Mouse (Mus musculus) lung, embryonic 16.5 days (tissue): Measurements from ENCODE around the gene Hist3h2a. TPM values are rescaled to one million over a fixed set of nuclear protein-coding genes. Genes with fewer than 3 reads are reported as not detected.

Experiments
- ATAC-seq: fragments of 200-750 bp; cut with Nextera tagmentation; 2 replicates; pipeline ENCODE4 v1.8.0; 2017; ENCODE audit warnings: low read depth, mild to moderate bottlenecking, moderate library complexity
- H3K27ac ChIP-seq: fragments of 300-500 bp; sonication (generic); 2 replicates; pipeline ENCODE4 v1.5.1; 2014; ENCODE audit warnings: mild to moderate bottlenecking, control low read depth, low read length
- H3K27me3 ChIP-seq: fragments of 300-500 bp; sonication (generic); 2 replicates; pipeline ENCODE4 v1.6.1; 2014; ENCODE audit warnings: low read depth, low read length, mixed read lengths; ENCODE audit not compliant: control insufficient read depth, insufficient read depth
- H3K36me3 ChIP-seq: fragments of 300-500 bp; sonication (generic); 2 replicates; pipeline ENCODE4 v1.6.1; 2014; ENCODE audit warnings: low read length; ENCODE audit not compliant: control insufficient read depth, insufficient read depth
- H3K4me1 ChIP-seq: fragments of 300-500 bp; sonication (generic); replicated peaks from 2 replicates; pipeline ENCODE4 v1.6.1; 2014; ENCODE audit warnings: low read length, mixed read lengths; ENCODE audit not compliant: control insufficient read depth, insufficient read depth
- H3K4me2 ChIP-seq: fragments of 300-500 bp; sonication (generic); 2 replicates; pipeline ENCODE4 v1.6.1; 2014; ENCODE audit warnings: low read depth, low read length, control low read depth
- H3K4me3 ChIP-seq: fragments of 300-500 bp; sonication (generic); 2 replicates; pipeline ENCODE4 v1.5.1; 2014; ENCODE audit warnings: mild to moderate bottlenecking, low read length, control low read depth
- H3K9ac ChIP-seq: fragments of 300-500 bp; sonication (generic); 2 replicates; pipeline ENCODE4 v1.6.1; 2014; ENCODE audit warnings: low read length, control low read depth
- H3K9me3 ChIP-seq: fragments of 300-500 bp; sonication (generic); 2 replicates; pipeline ENCODE4 v1.6.1; 2016; ENCODE audit warnings: low read length; ENCODE audit not compliant: control insufficient read depth
- WGBS: fragments of 180-500 bp; shearing (Covaris S2); extraction: QIAGEN DNeasy Blood & Tissue Kit; methylation state at CpG from one replicate; pipeline ENCODE4 v1.1.7; 2014; 5-methylcytosine and 5-hydroxymethylcytosine counted together
- polyA plus RNA-seq: library from polyadenylated mRNA; unstranded; fragments of >200 nt; fragmentation: Nextera tagmentation; extraction: Ambion mirVana; gene quantifications from 2 replicates; pipeline ENCODE4 v1.2.1, GENCODE M21; 2015

Gene Hist3h2a
- polyA plus RNA-seq = 21.8 and 23.3 TPM in 2 replicates

GRCm38 (mm10) chr11:58954420-58955142 lies at the start of gene Hist3h2a, which contains the start of gene Trim17:
Gene Hist3h2a, plus strand, starts transcription at chr11:58954685.
Gene Trim17, plus strand, starts transcription at chr11:58954685.
- Histone ChIP-seq H3K4me2 (peak within 1 kb of the TSS; percentile 90), H3K9me3 (no peaks in the 10 kb centered on the region), H3K9ac (peak within 1 kb of the TSS; percentile 95), H3K36me3 (0 out of 2 replicates have a peak, but pooled peaks cover 2% of the 10 kb centered on the region), H3K4me3 (peak within 1 kb of the TSS; percentile 85), H3K27ac (peak within 1 kb of the TSS; percentile 99), H3K27me3 (peaks cover 12% of the 10 kb centered on the region), H3K4me1 (peaks cover 23% of the 10 kb centered on the region)
- under 1% methylated on average over 49 of the region's 49 CpGs for WGBS
- ATAC-seq = peak; percentile 95

DNA sequence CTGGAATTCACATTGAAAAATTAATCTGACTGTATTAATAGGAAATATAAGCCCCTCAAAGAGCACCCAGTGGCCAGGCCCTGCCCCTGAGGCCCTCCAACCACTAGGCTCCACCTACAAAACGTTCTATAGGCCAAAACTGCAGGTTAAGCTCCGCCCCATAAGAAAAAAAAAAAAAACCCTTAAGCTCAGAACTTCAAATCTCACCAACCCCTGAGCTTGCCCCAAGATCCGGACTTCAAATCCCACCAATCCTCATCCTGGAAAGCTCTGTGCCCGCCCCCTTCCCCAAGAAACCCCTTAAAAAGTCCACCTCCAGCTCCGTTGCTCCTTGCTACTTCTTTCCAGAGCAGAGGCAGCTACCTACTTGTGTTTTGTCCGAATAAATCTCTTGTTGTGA lies 49.6 kb upstream of the Hist3h2a start:
- Histone ChIP-seq H3K36me3 (peaks cover 7% of the 10 kb centered on the region; the same call in 1 of the 2 replicates), H3K4me3 (no peak overlapping the region)

DNA sequence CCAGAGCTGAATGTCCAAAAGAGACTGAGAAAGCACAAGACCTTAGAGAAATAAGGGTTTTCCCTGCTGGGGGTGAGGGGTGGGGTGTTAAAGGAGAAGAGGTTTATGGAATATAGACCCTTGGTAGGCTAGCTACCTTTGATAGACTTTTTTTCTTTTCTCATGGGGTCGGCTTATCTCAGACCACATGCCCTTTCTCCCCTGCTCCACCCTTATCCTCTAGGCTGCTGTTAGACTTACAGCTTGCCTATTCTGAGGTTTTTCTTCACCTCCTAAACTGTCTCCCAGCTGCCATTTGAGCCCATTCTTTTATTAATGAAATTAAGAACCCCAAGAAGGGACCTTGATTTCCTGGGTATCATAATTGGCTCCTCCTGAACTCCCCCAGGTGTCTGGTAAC lies 40.7 kb upstream of the Hist3h2a start:
- Histone ChIP-seq H3K9me3 (no peaks in the 10 kb centered on the region), H3K4me3 (no peak overlapping the region), H3K9ac (no peak overlapping the region), H3K27ac (no peak overlapping the region), H3K4me2 (no peak overlapping the region), H3K4me1 (0 out of 2 replicates have a peak, but pooled peaks cover 3% of the 10 kb centered on the region), H3K27me3 (no peaks in the 10 kb centered on the region; the same call in 1 of the 2 replicates), H3K36me3 (no peaks in the 10 kb centered on the region)
- 92% methylated on average over 1 of the region's 1 CpGs for WGBS
- no peak for ATAC-seq

More for the DNA sequence above, 49.6 kb upstream of the Hist3h2a start:
- Histone ChIP-seq H3K27me3 (no peaks in the 10 kb centered on the region), H3K27ac (no peak overlapping the region), H3K9me3 (no peaks in the 10 kb centered on the region), H3K9ac (no peak overlapping the region), H3K4me2 (peak overlapping the region; percentile 56; the same call in 1 of the 2 replicates), H3K4me1 (peaks cover 11% of the 10 kb centered on the region)
- 44% methylated on average over 6 of the region's 6 CpGs for WGBS
- ATAC-seq = peak; percentile 18; the same call in 1 of the 2 replicates

GRCm38 (mm10) chr11:58914461-58915028 lies 39.9 kb upstream of the Hist3h2a start:
- Histone ChIP-seq H3K36me3 (no peaks in the 10 kb centered on the region), H3K4me3 (peak overlapping the region; percentile 43), H3K27ac (no peak overlapping the region), H3K4me1 (0 out of 2 replicates have a peak, but pooled peaks cover 3% of the 10 kb centered on the region), H3K27me3 (no peaks in the 10 kb centered on the region; the same call in 1 of the 2 replicates), H3K4me2 (peak overlapping the region; percentile 59), H3K9me3 (no peaks in the 10 kb centered on the region), H3K9ac (peak overlapping the region; percentile 66)
- 9% methylated on average over 17 of the region's 17 CpGs for WGBS
- ATAC-seq = peak; percentile 48; the same call in 1 of the 2 replicates

DNA sequence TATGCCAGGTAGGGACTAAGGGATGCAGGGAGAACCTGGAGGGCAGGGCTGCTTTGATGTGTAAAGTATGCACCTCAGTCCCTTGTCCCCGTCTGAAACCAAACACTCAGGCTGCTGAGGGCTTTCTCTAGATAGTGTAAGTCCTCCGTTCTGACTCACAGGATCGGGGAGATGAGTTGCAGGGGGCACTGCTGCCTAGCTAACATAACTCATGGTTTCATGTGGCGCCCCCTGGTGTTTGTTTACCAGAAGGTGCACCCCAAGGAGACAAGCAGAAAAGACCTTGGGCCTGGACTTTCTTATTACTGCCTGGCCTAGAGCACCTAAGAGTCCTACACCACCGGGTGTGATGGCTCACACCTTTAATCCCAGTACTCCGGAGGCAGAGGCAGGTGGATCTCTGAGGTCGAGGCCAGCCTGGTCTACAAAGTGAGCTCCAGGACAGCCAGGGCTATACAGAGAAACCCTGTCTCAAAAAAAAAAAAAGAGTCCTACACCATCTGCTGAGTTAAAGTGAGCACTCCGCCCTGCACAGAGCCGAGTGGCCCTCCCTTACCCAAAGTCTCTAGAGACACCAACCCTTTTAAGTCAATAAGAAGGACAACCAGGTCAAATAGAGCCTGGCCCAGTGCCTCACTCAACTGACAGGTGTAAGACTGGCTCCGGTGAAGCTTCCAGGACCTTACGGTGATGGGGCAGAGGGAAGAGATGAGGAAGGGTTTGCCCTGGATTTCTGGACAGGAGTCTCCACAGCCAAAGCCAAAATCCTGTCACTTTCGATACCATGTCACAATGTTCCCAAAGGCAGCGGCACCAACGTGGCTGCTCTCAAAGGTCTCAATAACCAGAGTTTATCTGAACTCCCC lies 37.4 kb upstream of the Hist3h2a start:
- no peak overlapping the region for H3K27ac ChIP-seq
- no peaks in the 10 kb centered on the region for H3K36me3 ChIP-seq
- no peaks in the 10 kb centered on the region for H3K9me3 ChIP-seq
- no peaks in the 10 kb centered on the region; the same call in 1 of the 2 replicates for H3K27me3 ChIP-seq
- H3K4me3 ChIP-seq = no peak overlapping the region
- H3K9ac ChIP-seq = no peak overlapping the region
- ATAC-seq = peak; percentile 29; the same call in 1 of the 2 replicates
- 48% methylated on average over 14 of the region's 14 CpGs for WGBS
- H3K4me2 ChIP-seq = no peak overlapping the region
- H3K4me1 ChIP-seq = 0 out of 2 replicates have a peak, but pooled peaks cover 3% of the 10 kb centered on the region

- H3K9me3 ChIP-seq = no peaks in the 10 kb centered on the region
- no peak within 1 kb of the TSS for H3K4me3 ChIP-seq
- H3K27ac ChIP-seq = no peak within 1 kb of the TSS
- H3K36me3 ChIP-seq = no peaks in the 10 kb centered on the region
- no peak for ATAC-seq
- 0 out of 2 replicates have a peak, but pooled peaks cover 3% of the 10 kb centered on the region for H3K4me1 ChIP-seq
- no peaks in the 10 kb centered on the region; the same call in 1 of the 2 replicates for H3K27me3 ChIP-seq
- no peak within 1 kb of the TSS for H3K4me2 ChIP-seq
- no peak within 1 kb of the TSS for H3K9ac ChIP-seq
- 77% methylated on average over 12 of the region's 12 CpGs for WGBS
Measured at GRCm38 (mm10) chr11:58917745-58918366, 36.6 kb upstream of the Hist3h2a start, which contains the start of gene Btnl10. Gene Btnl10, plus strand, starts transcription at chr11:58917908.

- H3K4me2 ChIP-seq = no peak overlapping the region
- WGBS = 57% methylated on average over 5 of the region's 5 CpGs
Measured at GRCm38 (mm10) chr11:58918759-58919158, 35.7 kb upstream of the Hist3h2a start.

GRCm38 (mm10) chr11:58922420-58922819 lies 32.1 kb upstream of the Hist3h2a start:
- H3K4me3 ChIP-seq = no peak overlapping the region
- H3K27me3 ChIP-seq = no peaks in the 10 kb centered on the region; the same call in 1 of the 2 replicates
- no peak overlapping the region for H3K27ac ChIP-seq
- no peak overlapping the region for H3K9ac ChIP-seq
- H3K4me2 ChIP-seq = no peak overlapping the region
- no peaks in the 10 kb centered on the region for H3K36me3 ChIP-seq
- no peak for ATAC-seq
- 72% methylated on average over 9 of the region's 9 CpGs for WGBS
- no peaks in the 10 kb centered on the region for H3K4me1 ChIP-seq
- no peaks in the 10 kb centered on the region for H3K9me3 ChIP-seq

More at GRCm38 (mm10) chr11:58918759-58919158, 35.7 kb upstream of the Hist3h2a start:
- Histone ChIP-seq H3K27ac (no peak overlapping the region), H3K36me3 (no peaks in the 10 kb centered on the region), H3K9ac (no peak overlapping the region), H3K9me3 (no peaks in the 10 kb centered on the region), H3K4me3 (no peak overlapping the region), H3K27me3 (no peaks in the 10 kb centered on the region; the same call in 1 of the 2 replicates), H3K4me1 (0 out of 2 replicates have a peak, but pooled peaks cover 3% of the 10 kb centered on the region)
- ATAC-seq = no peak
